Mouse (Mus musculus) ES-CJ7 (cell line): ENCODE results near the gene Gm10803.
A peak's percentile ranks its signal among the peaks of the same experiment; 100 is the strongest.

Experiments
- DNase-seq: peaks from one replicate; pipeline ENCODE4 v3.0.0; 2011; ENCODE audit warnings: low read depth, low spot score

Gm10803 gene

DNA sequence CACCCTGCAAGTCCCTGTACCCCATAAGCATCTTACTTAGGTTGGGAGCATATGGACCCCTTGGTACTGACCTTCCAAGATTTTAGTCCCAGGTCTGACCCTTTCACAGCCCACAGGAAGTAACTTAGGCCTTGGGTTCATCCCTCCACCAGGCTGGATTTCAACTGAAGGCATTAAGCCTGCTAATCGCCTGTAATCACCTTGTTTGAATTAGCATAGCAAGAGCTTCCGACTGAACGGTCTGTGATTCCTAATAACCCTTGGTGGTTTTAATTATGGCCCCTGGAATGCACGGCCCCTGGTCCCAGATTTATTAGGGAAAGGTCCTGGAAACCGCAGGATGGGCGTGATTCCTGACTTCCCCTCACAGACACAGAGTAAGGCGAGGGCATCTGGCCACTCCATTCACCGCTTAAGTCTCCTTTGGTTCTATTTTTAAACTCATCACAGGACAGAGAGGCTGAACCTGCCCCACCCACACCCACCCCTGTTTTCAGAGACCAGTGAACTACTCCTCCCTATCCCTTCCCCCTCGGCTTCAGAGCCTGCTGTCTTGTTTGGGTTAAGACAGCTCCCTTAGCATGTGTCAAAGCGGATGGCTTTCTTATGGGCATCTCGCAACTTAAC, 31.9 kb downstream of the Gm10803 start:
- peak; percentile 51 for DNase-seq

DNA sequence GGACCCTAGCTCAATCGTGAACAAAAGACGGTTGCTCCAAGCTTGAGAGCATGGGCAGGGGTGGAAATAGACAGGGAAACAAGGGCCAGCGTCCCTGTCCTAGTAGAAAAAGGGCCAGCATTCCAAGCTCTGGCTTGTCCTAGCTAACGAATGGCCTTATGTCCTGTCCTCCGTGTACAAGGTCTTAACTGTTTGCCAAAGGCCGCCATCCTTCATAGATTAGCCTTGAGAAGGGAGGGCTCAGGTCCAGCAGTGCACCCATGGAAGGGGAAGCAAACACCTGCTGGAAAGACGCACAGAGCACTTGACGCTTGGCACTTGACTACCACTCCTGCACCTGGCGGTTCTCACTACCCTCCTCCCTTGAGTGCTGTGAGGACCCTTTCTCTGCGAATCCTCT, 32.8 kb downstream of the Gm10803 start:
- no peak for DNase-seq

DNA sequence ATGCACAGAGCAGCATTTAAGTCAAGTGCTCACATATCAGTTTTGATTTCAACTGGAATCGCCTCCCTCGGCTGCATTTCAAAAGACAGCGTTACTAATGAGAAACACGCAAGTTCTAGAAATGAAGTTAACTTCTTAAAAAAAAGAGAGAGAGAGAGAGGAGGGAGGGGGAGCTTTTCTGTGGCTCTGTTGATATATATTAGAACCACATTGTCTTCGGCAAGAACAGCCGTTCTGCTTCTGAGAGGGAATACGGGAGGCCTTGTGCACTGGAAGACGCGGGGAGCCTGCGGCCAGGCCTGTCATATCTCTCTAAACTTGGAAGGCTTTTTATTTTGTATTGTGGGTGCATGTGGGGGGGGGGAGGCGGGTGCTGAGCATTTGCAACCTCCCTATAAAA, 36.8 kb downstream of the Gm10803 start:
- DNase-seq = no peak

DNA sequence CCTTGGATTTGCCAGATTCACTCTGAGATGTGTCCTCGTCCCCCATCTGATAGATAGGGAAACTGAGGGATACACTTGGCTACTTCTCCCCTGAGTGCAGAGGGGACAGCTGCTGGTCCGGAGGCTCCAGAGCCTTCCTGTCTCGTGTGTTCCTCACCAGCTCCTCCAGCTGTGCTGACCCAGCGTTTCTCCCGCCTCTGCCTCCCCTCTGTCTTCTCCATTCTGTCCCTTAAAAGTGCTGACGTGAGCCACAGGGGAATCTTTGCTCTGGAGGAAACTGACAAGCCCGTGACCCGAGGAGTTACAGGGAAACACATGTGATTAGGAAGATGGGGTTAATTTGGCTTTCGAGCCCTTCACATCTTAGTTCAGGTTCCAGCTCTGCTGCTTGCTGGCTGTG, 39.4 kb downstream of the Gm10803 start:
- DNase-seq = no peak

DNA sequence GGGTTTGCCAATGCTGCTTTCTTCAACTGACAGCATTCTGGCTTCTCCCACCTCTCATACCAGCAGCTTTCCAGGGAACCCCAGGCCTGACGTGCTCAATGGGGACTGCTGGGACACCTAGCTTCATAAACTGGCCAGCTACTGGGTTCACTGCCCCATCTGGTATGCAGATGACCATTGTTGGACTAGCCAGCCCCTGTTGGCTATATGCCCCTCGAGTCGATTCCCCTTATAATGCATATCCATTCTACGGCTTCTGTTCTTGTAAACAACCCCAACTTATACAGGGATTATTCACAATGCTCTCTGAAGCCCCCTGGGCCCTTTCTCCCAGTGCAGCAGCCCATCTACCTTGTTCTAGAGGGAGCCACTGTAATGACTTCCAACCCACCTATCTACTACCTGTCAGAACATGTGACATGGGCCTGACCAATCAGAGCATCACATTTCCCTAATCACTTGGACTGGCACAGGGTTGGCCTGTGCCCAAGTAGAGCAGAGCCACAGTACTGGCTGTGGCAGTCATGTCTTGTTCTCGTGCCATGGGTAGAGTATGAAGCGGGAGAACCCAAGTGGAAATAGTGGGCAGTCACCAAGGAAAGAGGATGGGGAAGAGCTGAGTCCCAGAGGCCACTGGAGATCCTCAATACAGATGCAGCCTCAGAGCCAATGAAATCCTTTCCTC, 44.4 kb downstream of the Gm10803 start:
- no peak for DNase-seq

DNA sequence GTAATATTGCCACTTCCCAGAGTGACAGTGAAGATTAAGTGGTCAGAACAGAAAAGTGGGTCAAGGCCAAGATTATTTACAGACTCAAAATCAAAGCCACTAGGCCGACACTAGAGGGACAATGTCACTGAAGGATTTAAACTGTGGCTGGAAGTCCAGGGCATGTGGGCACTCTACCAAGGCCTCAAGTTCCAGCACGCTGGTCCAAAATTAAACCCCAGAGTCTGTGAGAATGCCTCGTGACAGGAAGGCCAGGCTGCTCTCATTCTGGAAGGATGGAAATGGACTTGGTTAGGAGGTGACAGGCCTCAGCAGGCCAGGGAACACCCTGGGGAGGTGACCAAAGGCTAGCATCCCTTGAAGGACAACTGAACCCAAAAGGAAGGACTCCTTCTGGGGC, 48.4 kb downstream of the Gm10803 start:
- DNase-seq = no peak

DNA sequence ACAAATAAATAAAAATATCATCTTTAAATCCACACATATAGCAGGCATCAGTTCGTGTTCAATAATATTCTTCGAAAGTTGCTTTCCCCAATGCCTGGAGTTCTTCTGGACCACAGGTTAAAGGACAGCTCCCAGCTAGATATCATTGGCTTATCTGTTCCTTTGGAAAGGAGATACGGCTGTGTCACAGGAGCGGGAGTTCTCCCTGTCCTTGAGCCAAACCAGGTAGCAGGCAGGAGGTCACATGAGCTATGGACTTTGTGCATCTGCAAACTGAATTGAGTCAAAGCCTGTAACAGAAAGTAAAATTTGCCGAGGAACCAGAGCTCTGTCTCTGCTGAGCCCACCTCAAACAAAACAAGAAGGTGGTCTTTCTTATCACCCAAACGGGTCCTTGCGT, 52.7 kb downstream of the Gm10803 start:
- DNase-seq = no peak
